Mouse (Mus musculus): Measurements from ENCODE around the gene Slc25a35.
"Not testable (repeated sequence)": the region's sequence is repeated elsewhere in the genome, so short reads cannot be mapped to it uniquely, and the experiment has no call there.

Gene Slc25a35

DNA sequence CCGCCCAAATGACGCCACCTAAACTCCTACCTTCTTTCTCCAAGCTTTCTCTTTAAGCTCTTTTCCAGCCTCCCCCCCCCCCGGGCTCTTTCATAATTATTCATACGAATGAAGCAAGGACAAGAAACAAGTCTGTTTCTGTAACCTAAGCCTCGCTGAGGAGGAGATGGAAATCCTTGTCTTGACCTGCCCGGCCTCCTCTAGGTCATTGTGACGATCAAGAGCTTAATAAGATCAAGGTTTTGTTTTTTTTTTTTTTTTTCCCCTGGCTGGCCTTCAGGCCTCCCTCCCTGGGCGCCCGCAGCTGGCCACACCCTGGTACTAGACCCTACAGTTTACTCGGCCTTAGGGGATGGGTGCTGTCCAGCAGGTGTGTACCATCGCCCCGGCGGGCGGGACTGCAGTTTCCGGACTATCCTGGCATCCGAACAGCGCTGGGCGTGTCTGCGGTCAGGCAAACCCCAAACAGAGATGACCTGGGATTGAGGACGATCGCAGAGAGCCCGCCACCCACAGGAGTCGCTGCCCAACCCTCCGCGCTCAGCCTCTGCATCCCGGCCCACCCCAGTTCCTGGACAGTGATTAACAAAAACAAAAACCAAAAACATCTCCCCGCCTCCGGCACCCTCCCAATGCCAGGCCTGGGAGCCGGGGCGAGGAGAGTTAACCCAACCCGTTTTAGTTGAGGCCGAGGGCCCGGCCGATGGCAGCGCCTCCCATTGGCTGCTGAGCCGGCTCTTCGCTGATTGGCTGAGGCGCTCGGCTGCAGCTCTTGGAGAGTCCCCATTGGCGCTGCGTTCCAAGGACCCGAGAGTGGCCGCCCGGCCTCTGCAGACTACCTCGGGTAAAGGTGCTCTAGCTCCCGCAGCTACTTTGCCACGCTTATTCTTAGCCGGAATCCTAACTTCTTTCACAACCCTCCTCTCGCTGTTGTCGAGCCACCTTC, at the start of gene Slc25a35:
Gene Slc25a35 (plus strand): TSS at position 795 of the 946 bp plus-strand sequence.
- DNase-seq (ENCODE audit: low spot score) = peak; percentile 92

DNA sequence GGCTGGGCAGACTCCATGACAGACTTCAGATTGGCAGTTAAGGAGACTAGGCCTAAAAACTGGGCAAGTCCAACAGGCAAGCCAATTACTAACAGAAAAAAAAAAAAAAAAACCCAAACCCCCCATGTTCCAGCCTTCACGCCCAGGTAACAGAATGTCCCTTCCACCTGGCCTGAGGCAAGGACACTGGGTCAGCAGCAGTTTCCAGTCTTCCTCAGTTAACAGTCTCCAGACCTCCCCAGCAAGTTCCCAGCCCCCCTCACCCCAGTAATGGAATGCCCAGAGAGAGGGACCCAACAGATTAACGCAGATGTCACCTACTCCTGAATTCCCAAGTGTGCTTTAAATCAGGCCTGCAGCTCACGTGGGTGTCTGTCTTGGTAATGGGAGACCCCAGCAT, 44.7 kb upstream of the Slc25a35 start:
- DNase-seq (ENCODE audit: low spot score) = no peak

DNA sequence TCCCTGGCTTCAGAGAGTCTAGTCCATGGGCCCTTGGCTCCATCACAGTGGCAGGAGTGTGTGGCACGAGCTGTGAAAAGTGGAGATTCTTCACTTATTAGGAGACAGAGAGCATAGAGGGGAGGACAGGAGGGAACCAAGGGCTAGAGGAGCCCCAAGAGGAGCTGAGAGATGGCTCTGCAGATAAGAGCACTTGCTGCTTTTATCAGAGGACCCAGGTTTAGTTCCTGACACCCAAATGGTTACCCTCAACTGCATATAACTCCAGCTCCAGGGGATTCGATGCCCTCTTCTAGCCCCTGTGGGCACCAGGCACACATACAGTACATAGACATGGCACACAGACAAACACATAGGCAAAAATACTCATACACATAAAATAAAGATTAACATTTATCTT, 43.2 kb upstream of the Slc25a35 start:
- no peak for DNase-seq (ENCODE audit: low spot score)

DNA sequence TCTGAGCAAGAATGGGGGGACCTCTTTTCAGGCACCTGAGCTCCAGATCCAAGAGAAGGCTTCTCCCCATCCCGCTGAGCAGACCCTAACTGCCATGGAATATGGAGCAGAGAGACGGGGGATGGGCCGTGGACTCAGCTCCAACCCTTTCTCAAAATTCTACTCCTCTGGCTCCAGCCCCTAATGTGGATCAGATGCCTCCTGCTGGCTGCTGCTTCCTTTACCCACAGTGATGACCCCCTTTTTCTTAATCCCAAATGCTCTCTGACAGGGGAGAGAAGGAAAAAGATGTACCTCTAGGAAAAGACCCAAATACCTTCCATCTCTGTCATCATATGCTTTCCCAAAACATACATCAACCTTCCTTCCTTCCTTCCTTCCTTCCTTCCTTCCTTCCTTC, 41.0 kb upstream of the Slc25a35 start, which contains the start of gene Odf4:
Gene Odf4 (minus strand): TSS at position 101 of the 400 bp plus-strand sequence.
- no peak for DNase-seq (ENCODE audit: low spot score)

DNA sequence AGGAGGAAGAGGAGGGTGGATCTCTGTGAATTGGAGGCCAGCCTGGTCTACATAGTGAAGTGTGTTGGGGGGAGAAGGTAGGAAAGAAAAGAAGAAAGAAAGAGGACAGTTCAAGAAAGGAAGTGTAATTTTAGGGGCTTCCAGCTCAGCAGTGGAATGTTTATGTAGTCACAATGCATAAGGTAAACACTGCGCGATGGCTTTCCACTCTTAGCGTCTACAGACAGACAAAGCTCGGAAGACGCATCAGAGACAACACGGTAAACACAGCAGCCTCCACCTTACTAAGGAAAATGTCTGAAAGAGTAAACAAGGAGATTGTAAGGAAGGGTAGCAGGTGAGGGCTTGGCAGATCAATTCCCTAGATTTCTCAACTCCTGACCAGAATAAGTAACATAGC, 38.0 kb upstream of the Slc25a35 start:
- no peak for DNase-seq (ENCODE audit: low spot score)

DNA sequence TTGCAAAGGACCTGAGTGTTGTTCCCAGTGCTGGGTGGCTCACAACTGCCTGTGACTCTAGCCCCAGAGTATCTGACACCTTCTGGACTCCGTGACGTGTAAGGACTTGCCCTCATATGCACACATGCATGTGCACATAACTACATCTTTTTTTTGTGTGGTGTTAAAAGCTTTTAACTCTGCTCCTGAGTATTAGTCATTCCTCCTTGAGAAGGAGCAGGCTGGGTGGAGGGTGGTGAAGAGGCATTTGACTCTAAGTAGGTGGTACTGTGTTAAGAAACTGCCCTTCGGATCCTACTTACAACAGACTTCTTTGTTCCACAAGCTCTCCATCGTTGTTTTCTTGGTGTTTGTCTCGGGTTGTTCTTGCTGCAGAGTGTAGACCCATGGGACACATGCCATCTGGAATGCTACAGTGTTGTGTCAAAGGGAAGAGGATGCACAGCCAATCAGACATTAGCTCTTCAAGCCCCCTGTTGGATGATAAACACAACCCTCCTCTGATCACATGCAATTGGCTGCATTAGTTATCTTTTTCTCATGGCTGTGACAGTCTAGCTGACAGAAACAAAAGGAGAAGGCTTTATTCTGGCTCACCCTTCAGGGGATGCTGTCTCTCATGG, 33.9 kb upstream of the Slc25a35 start:
- no peak for DNase-seq (ENCODE audit: low spot score)

DNA sequence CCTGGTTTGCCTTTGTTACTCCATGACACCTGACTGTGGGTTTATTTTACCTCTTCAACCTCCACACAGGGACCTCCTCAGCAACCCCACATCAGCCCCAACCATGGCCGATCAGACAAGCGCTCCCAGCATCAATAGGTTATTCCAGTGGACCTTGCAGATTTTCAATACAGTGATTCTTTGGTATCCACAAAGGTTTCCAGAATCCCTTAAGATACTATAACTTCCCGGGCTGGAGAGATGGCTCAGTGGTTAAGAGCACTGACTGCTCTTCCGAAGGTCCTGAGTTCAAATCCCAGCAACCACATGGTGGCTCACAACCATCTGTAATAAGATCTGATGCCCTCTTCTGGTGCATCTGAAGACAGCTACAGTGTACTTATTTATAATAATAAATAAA, 31.0 kb upstream of the Slc25a35 start:
- DNase-seq (ENCODE audit: low spot score) = not testable (repeated sequence)

DNA sequence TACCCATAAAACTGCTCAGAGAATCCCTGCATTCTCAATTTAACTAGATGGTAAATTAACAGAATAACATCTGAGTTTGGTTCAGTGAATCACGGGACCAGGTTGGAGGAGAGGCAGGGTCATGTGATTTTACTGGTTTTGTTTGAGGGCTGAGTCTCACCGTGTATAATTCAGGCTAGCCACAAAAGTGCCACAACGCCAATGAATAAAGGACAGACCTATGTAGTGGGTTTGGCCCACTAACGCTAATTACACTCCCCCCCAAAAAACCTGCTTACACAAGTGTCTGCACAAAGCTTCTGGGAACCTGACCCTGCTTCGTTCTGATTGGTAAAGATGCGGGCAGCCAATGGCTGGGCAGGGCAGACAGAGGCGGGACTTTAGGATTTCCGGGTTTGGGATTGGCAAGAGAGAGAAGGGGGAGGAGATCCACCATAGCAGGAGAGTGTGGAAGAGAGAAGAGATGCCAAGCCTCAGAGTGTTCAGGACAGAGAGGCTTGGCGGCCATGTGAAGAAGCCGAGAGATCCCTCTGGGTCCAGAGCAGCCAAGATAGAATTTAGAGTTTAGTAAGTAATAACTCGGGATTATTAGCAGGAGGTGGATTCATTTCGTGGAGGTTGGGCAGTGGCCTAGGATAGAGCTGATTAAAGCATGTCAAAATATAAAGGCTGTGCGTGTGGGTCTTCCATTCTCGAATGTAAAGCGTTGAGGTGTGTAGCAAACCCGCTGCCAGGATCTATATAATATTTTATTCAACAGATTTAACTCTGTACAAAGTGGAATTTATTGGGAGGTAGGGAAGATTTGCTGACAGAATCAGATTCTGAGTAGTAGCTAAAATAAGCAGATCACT, 28.3 kb upstream of the Slc25a35 start:
- peak; percentile 86 for DNase-seq (ENCODE audit: low spot score)

DNA sequence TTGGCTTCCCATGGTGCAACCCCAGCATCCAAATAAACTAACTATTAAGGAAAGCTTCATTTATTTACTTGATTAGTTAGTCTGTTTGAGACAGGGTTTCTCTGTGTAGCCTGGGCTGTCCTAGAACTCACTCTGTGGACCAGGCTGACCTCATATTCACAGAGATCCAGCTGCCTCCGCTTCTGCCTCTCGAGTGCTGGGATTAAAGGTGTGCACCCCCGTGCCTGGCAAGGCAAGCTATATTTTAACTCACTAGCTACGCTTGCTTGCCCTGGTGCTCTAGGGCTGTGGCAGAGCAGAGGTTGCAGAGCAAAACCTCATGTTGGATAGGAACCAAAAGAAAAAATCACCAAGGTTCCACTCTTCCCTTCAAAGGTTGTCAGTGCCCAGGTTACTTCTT, 27.4 kb upstream of the Slc25a35 start:
- no peak for DNase-seq (ENCODE audit: low spot score)

DNA sequence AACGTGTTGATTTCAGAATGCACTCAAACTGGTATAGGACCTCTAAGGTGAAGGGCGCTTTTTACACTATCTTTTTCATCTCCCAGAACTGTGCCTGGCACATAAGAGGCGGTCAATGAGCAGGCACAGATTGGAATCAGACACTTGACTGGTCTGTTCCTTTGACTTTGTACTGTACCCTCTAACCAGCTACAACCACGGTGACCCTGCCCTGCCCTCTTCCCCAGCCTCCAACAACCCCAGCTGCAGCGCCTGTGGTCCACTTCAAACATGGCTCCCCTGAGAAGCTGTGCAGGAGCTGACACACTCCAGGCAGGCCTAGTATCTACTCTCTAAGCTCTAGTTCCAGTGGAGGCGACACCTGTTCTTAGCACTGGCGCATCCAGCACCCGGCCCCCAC, 25.2 kb upstream of the Slc25a35 start:
- DNase-seq (ENCODE audit: low spot score) = no peak

DNA sequence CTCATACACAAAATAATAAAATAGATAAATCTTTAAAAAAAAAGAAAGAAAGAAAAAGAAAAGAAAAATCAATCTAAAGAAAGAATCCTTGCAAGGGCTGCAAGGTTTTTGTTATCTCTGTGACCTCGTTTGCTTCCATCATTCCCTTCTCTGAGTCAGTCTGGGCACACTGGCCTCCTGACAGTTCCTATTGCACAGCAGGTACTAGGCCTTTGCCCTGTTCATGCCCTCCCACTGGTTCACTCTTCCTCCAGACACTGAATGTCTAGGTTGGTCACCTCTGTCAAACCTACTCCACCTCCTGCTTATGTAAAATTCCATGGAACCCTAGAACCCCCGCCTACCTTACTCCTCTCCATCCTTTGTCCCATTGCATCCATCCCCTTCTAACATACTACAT, 22.7 kb upstream of the Slc25a35 start:
- DNase-seq (ENCODE audit: low spot score) = no peak

DNA sequence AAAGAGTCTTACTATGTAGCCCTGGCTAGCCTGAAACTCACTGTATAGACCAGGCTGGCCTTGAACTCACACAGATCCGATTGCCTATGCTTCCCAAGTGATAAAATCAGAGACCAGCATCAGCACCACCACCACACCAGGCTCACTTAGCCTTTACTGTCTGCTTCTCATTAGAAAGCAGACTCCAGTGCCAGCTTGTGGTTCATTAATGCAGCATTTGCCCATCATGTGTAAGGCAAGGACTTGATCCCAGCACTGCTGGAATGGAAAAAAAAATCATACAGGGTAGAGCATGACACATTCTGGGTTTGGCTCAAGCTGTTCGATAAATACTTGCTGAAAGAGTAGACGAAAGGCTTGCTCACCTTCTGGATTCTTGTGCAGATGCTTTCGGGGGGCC, 21.9 kb upstream of the Slc25a35 start:
- no peak for DNase-seq (ENCODE audit: low spot score)

DNA sequence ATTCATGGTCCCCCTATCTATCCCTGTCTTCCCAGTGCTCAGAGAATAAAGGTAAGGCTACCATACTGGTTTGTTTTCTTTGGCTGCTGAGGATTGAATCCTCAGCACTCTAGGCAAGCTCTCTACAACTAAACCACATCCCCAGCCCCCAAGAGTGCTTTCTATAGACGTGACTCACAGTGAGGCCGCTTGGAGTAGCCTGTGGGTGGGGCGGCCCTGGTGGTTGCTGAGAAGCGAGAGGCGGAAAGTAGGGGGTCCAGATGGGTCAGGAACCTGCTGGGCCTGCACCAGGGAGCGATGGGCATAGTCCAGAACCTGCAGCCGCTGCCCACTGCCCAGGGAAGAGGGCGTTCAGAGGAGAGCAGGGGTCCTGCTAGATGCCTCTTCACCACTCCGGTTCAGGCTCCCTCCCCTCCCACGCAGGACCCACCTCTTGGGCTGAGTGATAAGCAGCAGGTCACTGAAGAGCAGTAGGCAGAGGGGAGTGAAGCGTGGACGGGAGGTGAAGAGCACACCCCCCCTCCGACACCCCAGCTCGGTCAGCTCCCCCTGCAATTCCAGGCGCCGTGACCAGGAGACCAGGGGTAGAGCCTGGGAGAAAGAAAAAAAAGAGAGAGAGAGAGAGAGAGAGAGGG, 21.0 kb upstream of the Slc25a35 start:
- DNase-seq (ENCODE audit: low spot score) = no peak

DNA sequence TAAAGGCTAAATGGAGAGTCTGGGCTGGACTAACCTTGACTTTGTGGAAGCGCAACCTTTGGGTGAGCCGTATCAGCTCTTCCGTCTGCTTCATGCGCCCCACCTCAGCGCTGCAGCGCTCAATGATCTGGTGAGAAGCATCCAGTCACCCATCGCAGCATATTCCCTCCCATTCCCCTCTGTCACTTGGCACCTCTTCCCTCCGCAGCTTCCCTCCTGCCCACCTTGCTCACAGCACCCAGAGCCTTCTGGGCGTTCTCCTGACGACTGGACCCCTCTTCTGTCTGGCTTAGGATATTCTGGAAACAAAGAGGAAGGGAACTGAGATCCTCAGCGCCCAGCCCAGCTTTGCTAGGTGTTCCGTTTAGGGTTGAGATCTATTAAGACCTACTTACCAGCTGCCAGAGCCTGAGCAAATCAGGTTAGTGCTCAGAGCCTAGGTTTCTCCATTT, 20.4 kb upstream of the Slc25a35 start:
- DNase-seq (ENCODE audit: low spot score) = no peak

DNA sequence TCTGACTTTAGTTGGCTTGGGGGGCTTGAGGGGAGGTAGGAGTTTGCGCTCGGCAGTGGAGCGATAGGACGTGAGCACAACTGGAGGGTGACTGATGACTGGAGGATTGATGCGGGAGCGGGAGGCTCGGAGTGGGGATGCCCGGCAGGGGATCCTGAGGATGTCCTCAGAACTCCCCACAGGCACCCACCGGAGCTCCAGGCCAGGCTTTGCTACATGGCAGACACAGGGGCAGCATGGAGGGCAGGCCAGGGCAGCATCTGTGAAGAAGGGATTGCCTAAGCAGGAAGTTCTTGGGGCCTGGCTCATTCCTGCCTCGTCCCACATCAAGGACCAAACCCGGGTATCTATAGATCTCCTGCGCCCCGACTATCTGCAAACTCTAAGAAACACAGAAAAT, 14.0 kb upstream of the Slc25a35 start:
- no peak for DNase-seq (ENCODE audit: low spot score)

DNA sequence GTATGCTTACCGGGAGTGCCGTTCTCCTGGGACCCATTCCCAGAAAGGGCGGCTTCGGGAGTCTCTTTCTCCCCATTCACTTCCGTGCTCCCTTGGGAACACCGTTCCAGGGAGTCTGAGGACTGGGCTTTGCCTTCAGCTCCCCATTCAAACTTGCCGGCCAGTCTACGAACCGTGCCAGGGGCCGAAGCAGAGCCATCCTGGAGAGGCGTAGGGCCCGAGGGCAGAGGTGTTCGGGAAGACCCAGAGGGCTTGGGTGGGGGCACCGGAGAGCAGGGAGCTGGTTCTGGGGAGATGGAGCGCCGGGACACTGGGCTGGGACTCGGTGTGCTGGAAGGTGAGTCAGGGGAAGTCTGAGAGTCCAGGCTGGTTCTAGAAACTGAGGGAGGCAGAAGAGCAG, 13.5 kb upstream of the Slc25a35 start:
- DNase-seq (ENCODE audit: low spot score) = no peak

DNA sequence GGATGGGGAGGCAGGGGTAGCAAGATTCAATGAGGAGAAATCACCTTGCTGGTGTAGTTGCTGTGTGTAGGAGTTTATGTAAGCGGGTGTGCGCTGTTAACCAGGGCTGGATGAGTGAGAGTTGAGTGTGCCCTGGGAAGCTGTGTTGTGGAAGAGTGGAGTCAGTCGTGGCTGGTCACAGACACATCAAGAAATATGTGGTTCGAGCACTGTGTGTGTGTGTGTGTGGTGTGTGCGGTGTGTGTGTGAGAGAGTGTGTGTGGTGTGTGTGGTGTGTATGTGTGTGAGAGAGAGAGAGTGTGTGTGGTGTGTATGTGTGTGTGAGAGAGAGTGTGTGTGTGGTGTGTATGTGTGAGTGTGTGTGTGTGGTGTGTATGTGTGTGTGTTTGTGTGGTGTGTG, 12.5 kb upstream of the Slc25a35 start:
- DNase-seq (ENCODE audit: low spot score) = no peak

DNA sequence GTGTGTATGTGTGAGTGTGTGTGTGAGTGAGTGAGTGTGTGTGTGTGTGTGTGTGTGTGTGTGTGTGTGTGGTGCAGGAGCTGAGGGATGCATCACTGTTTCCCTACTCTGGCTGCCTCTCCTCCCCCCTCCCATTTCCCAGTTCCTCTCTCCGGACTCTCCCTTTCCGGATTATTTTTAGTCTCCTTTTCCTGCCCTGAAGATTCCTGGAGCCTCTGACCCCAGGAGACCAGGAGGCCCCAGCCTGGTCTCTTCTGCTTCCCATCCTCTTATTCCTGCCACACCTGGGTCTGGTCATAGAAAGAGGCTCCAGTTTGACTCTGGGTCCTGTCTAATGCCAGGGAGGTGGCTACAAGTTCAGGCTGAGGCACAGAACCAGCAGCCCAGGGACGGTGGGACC, 11.8 kb upstream of the Slc25a35 start:
- DNase-seq (ENCODE audit: low spot score) = no peak

DNA sequence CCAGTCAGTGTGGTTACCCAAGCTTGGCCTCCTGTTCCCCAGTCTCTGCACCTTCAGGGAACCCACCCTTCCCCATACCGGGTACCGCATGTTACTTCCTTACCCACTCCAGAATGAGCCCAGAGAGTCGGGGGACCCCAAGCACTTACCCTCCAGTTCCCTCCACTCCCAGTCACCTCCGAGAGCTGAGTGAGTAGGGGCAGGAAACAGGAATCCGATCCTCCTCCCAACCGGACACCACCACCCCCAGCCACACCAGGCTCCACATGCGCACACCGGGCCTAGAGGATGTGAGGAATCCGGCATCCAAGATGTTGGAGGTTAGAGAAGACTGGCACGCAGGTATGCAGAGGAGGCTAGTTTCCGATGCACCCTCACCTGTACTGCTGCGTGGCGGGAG, 11.2 kb upstream of the Slc25a35 start:
- no peak for DNase-seq (ENCODE audit: low spot score)

DNA sequence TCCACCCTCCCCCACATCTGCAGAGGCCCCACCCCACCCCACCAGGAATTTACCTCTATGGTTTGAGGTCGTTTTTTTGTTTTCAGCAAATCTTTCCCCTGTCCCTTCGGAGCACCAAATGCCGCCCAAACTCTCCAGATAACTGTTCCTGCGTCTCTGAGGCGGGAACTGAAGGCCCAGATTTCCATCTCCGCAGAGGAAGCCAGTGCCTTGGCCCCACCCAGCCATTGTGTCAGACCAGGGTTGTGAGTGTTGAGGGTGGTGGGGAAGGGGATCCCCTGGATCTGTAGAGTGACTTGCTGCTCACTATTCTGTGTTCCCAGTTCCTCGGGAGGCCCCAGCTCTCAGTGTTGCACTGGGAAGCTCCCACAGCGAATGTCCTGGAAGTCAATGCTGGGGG, 10.6 kb upstream of the Slc25a35 start, which contains the start of gene Arhgef15:
Gene Arhgef15 (minus strand): TSS at position 173 of the 400 bp plus-strand sequence.
- no peak for DNase-seq (ENCODE audit: low spot score)

DNA sequence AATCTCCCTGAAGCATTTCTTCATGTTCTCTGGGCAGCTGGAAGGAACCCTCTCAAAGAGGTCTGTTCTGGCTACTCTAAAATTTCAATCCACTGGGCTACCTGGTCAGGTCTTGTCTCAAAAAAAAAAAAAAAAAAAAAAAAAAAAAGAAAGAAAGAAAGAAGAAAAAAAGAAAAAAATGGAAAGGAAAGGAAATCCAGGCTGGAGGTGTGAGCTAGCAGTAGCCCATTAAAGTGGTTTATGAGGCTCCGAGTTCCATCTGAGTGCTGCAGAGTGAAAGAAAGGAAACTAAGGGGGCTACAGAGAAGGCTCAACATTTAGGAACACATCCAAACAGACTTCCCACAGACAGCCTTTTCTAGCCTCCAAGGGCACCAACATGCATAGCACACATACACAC, 10.0 kb upstream of the Slc25a35 start:
- no peak for DNase-seq (ENCODE audit: low spot score)

DNA sequence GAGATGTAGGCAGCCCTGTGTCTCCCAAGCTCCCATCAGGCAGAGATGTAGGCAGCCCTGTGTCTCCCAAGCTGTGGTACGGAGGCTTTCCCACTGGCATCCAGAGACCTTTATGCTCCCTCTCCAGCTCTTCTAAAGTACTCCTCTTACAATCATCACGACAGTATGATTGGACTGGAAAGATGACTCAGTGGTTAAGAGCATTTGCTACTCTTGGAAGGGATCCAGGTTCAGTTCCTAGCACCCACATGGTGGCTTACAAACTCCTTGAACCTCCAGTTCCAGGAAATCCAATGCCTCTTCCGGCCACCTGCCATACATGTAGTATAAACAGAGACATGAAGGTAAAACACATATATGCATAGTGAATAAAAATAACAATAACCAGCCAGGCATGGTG, 6.3 kb upstream of the Slc25a35 start:
- no peak for DNase-seq (ENCODE audit: low spot score)

All from testis, postnatal 14 days (tissue).